Mouse (Mus musculus): ENCODE results near the gene Srrm4. TPM values are rescaled to one million over a fixed set of nuclear protein-coding genes. Genes with fewer than 3 reads are reported as not detected.
A peak's percentile ranks its signal among the peaks of the same experiment; 100 is the strongest.

The Srrm4 gene
- polyA plus RNA-seq, 1 experiment from 2014 or later, result 4.3 TPM

- no peak for DNase-seq (ENCODE audit: low spot score)
- WGBS, result 90% methylated on average over 18 of the region's 18 CpGs
- H3K4me3 ChIP-seq, result no peak overlapping the region
- peaks cover 5% of the 10 kb centered on the region; the same call in 1 of the 2 replicates for H3K4me1 ChIP-seq
- H3K36me3 ChIP-seq (replicated peaks), result no peaks in the 10 kb centered on the region
- H3K27me3 ChIP-seq (replicated peaks; ENCODE audit: low read depth, poor library complexity, severe bottlenecking), result no peaks in the 10 kb centered on the region
- H3K9me3 ChIP-seq, result no peaks in the 10 kb centered on the region
- no peak overlapping the region for H3K27ac ChIP-seq (replicated peaks)
These were observed 112.8 kb downstream of the Srrm4 start for GRCm38 (mm10) chr5:116478607-116479371.

GRCm38 (mm10) chr5:116476006-116476405 is 115.6 kb downstream of the Srrm4 start:
- no peaks in the 10 kb centered on the region for H3K27me3 ChIP-seq (replicated peaks; ENCODE audit: low read depth, poor library complexity, severe bottlenecking)
- H3K4me3 ChIP-seq, result no peak overlapping the region
- no peaks in the 10 kb centered on the region for H3K9me3 ChIP-seq
- H3K36me3 ChIP-seq (replicated peaks), result no peaks in the 10 kb centered on the region
- H3K4me1 ChIP-seq, result peaks cover 5% of the 10 kb centered on the region; the same call in 1 of the 2 replicates
- WGBS, result 13% methylated on average over 15 of the region's 15 CpGs
- H3K27ac ChIP-seq (replicated peaks), result no peak overlapping the region
- DNase-seq (ENCODE audit: low spot score), result peak; percentile 76

GRCm38 (mm10) chr5:116461354-116462042 is 130.1 kb downstream of the Srrm4 start:
- Histone ChIP-seq H3K27ac (replicated peaks) (no peak overlapping the region), H3K9me3 (peaks cover 4% of the 10 kb centered on the region; the same call in 1 of the 2 replicates), H3K36me3 (replicated peaks) (peaks cover 17% of the 10 kb centered on the region), H3K4me1 (peaks cover 10% of the 10 kb centered on the region), H3K27me3 (replicated peaks; ENCODE audit: low read depth, poor library complexity, severe bottlenecking) (no peaks in the 10 kb centered on the region), H3K4me3 (no peak overlapping the region)
- peak; percentile 37 for DNase-seq (ENCODE audit: low spot score)
- 50% methylated on average over 11 of the region's 11 CpGs for WGBS

DNA sequence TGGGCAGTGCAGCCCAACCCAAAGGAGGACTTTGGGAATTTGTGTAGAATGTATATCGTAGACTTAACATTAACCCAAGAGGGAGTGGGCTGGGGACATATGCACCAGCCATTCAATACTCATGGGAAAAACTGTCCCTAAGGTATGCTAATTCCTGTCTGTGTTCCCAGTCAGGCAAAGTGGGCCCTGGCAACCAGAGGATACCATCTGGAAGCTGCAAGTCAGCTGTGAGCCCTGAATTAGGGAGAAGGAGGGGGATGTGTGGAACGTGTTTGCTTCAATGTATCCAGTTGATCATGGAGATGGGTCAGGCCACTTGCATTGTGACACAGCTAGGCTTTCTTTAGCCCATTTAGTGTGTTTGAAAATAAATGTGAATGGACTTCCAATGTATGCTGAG is 131.6 kb downstream of the Srrm4 start:
- H3K4me1 ChIP-seq, result peaks cover 10% of the 10 kb centered on the region
- H3K27ac ChIP-seq (replicated peaks), result no peak overlapping the region
- H3K4me3 ChIP-seq, result no peak overlapping the region
- H3K27me3 ChIP-seq (replicated peaks; ENCODE audit: low read depth, poor library complexity, severe bottlenecking), result peaks cover 8% of the 10 kb centered on the region
- no peaks in the 10 kb centered on the region for H3K9me3 ChIP-seq
- WGBS, result 81% methylated on average over 2 of the region's 2 CpGs
- no peak for DNase-seq (ENCODE audit: low spot score)
- H3K36me3 ChIP-seq (replicated peaks), result 0 out of 2 replicates have a peak, but pooled peaks cover 4% of the 10 kb centered on the region

DNA sequence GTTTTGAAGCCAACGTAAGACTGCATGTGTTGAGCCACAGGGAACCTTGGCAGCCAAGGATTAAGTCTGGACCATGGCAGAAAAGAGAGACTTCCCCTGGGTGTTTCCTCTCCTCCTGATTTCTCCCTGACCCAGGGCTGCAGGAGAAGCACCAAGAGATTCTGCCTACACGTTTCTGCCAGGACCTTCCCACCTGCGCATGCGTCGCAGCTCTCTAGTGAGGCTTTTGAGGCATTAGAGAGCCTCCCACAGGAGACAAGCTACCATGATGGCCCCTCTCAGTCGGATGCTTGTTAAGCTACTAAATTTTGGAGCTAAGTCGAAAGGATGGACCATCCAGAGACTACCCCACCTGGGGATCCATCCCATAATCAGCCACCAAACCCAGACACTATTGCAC is 133.8 kb downstream of the Srrm4 start:
- Histone ChIP-seq H3K4me3 (no peak overlapping the region), H3K27me3 (replicated peaks; ENCODE audit: low read depth, poor library complexity, severe bottlenecking) (peaks cover 15% of the 10 kb centered on the region), H3K27ac (replicated peaks) (no peak overlapping the region), H3K36me3 (replicated peaks) (no peaks in the 10 kb centered on the region), H3K4me1 (peaks cover 17% of the 10 kb centered on the region), H3K9me3 (no peaks in the 10 kb centered on the region)
- no peak for DNase-seq (ENCODE audit: low spot score)
- 83% methylated on average over 7 of the region's 7 CpGs for WGBS

DNA sequence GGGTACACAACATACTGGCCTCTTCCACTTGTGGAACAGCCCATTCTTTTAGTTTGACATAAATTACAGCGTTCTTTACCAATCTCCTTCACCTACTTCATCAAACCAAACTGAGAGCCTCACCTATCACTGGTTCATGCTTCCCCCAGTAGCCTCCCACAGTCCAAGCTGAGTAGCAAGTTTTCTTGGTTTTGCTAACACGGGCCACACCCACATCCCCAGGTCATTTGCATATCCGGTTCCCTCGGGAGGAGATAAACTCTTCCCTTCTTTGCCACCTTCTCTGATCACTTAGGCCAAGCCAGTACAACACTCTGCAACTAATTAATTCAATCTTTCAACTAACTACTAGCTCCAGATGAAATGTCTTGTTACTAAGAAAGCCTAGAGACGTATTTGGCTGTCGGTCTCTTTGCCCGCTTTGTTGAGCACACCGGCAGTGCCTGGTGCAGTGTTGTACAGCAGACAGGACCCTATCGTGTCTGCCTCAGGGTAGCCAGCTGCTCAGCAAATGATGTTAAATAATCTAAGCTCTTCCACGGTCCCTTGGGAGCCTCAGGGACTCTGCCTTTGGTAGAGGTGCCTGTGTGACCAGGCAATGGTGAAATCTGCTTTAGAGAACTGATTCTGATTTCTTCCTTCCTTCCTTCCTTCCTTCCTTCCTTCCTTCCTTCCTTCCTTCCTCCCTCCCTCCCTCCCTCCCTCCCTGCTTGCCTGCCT is 134.7 kb downstream of the Srrm4 start:
- Histone ChIP-seq H3K9me3 (no peaks in the 10 kb centered on the region), H3K36me3 (replicated peaks) (no peaks in the 10 kb centered on the region), H3K27me3 (replicated peaks; ENCODE audit: low read depth, poor library complexity, severe bottlenecking) (peaks cover 18% of the 10 kb centered on the region), H3K4me1 (peaks cover 17% of the 10 kb centered on the region), H3K4me3 (peak overlapping the region; percentile 35), H3K27ac (replicated peaks) (no peak overlapping the region)
- no peak for DNase-seq (ENCODE audit: low spot score)
- 32% methylated on average over 10 of the region's 10 CpGs for WGBS

DNA sequence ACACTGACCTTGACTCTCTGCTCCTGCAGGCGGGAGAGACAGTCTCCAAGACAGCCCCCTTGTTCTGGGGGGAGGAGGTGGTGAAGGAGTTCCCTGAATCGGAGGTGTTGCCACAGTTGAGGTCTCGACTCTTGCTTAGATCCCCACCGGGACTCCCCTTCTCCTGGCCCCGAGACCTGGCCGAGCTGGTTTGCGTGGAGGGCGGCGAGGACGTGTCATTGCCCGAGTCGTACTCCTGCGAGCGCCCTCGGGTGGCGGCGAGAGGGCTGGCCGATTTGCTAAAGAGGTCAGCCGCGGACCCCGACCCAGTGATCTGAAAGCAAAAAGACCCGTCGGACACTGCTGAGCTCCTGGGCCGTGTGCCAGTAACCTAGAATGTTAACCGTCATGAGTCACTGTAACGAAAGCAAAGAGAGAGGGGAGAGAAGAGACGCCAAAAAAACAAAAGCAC is 138.2 kb downstream of the Srrm4 start:
- Histone ChIP-seq H3K4me3 (peak overlapping the region; percentile 48), H3K4me1 (peaks cover 23% of the 10 kb centered on the region), H3K9me3 (no peaks in the 10 kb centered on the region), H3K36me3 (replicated peaks) (no peaks in the 10 kb centered on the region), H3K27me3 (replicated peaks; ENCODE audit: low read depth, poor library complexity, severe bottlenecking) (peaks cover 44% of the 10 kb centered on the region), H3K27ac (replicated peaks) (no peak overlapping the region; the same call in 1 of the 2 replicates)
- WGBS, result 3% methylated on average over 27 of the region's 27 CpGs
- DNase-seq (ENCODE audit: low spot score), result peak; percentile 80

- 94% methylated on average over 8 of the region's 8 CpGs for WGBS
These were observed 140.7 kb downstream of the Srrm4 start for GRCm38 (mm10) chr5:116450901-116451300.

DNA sequence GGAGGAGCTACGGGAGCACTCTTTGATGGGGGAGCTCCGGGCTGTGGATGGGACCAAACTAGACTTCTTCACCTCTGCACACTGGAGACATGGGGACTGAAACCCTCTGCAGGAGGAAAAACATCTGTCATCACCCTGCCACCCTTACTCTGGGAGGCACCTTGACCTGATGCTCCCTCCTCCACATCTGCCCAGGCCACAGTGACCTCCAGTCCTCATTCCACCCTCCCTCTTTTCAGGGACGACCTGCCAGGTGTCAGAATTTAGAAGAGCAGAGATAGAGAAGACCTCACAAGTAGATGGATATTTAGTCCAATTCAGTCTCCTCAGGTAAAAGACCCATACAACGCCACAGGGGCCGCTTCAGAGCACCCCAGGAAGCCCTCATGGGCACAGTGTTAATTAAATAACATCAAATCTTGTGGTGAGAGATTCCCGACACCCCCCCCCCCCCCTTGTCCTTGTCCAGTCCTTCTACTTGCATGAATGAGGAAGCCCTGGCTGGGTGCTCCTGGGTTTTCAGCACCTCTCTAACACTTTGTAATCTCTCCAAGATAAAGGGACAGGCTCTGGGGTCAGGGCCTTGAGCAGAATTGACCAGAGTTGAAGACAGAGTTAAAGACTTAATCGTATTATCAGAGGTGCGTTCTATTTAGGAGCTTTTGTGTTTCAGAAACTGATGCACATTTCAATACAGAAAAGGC is 141.9 kb downstream of the Srrm4 start:
- H3K9me3 ChIP-seq, result no peaks in the 10 kb centered on the region
- no peaks in the 10 kb centered on the region for H3K36me3 ChIP-seq (replicated peaks)
- H3K27ac ChIP-seq (replicated peaks), result no peak overlapping the region
- 59% methylated on average over 8 of the region's 8 CpGs for WGBS
- H3K4me3 ChIP-seq, result no peak overlapping the region
- peaks cover 25% of the 10 kb centered on the region for H3K4me1 ChIP-seq
- DNase-seq (ENCODE audit: low spot score), result no peak
- peaks cover 65% of the 10 kb centered on the region for H3K27me3 ChIP-seq (replicated peaks; ENCODE audit: low read depth, poor library complexity, severe bottlenecking)

More at GRCm38 (mm10) chr5:116450901-116451300, 140.7 kb downstream of the Srrm4 start:
- H3K4me1 ChIP-seq, result peaks cover 25% of the 10 kb centered on the region
- DNase-seq (ENCODE audit: low spot score), result no peak
- H3K27me3 ChIP-seq (replicated peaks; ENCODE audit: low read depth, poor library complexity, severe bottlenecking), result peaks cover 67% of the 10 kb centered on the region
- H3K27ac ChIP-seq (replicated peaks), result no peak overlapping the region
- H3K36me3 ChIP-seq (replicated peaks), result no peaks in the 10 kb centered on the region
- H3K4me3 ChIP-seq, result no peak overlapping the region
- no peaks in the 10 kb centered on the region for H3K9me3 ChIP-seq

GRCm38 (mm10) chr5:116448409-116449191 is 143.0 kb downstream of the Srrm4 start:
- 6% methylated on average over 11 of the region's 11 CpGs for WGBS
- Histone ChIP-seq H3K27ac (replicated peaks) (no peak overlapping the region), H3K9me3 (no peaks in the 10 kb centered on the region), H3K4me1 (peaks cover 24% of the 10 kb centered on the region), H3K36me3 (replicated peaks) (peaks cover 1% of the 10 kb centered on the region; the same call in 1 of the 2 replicates), H3K27me3 (replicated peaks; ENCODE audit: low read depth, poor library complexity, severe bottlenecking) (peaks cover 71% of the 10 kb centered on the region), H3K4me3 (peak overlapping the region; percentile 35; the same call in 1 of the 2 replicates)
- DNase-seq (ENCODE audit: low spot score), result no peak

DNA sequence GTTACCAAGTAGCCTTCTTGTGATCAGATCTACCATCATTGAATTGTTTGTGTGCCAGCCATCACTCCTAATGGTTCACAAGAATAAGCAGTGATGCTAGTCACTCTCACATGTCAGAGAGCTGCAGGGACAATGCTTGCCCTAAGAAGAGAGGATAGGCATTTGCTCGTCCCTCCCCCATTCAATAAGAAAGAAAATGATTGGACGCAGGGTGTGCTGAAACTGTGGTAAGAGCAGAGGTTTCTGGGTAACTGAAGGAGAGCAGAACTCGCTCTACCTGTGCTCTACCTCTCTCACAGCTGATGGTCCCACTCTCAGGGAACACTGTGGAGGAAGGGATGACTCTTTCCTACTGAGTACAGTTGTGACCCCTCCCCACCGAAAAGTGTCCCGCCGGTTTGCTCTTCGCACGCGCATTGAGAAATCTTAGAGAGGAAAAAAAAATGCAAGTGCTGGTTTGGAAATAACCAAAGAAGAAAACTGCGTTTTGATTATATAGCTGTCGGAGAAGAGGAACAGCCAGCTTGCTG is 143.7 kb downstream of the Srrm4 start:
- Histone ChIP-seq H3K36me3 (replicated peaks) (peaks cover 4% of the 10 kb centered on the region; the same call in 1 of the 2 replicates), H3K27me3 (replicated peaks; ENCODE audit: low read depth, poor library complexity, severe bottlenecking) (peaks cover 78% of the 10 kb centered on the region), H3K27ac (replicated peaks) (no peak overlapping the region), H3K4me1 (peaks cover 19% of the 10 kb centered on the region), H3K4me3 (peak overlapping the region; percentile 35; the same call in 1 of the 2 replicates), H3K9me3 (no peaks in the 10 kb centered on the region)
- 36% methylated on average over 11 of the region's 11 CpGs for WGBS
- DNase-seq (ENCODE audit: low spot score), result no peak

Measured in embryonic facial prominence, embryonic 10.5 days (tissue).